Mouse (Mus musculus) kidney, adult 8-10 months (tissue): Measurements from ENCODE around the gene Proser1.
A peak's percentile ranks its signal among the peaks of the same experiment; 100 is the strongest.

Experiments
- DNase-seq, 2 experiments: peaks; one replicate each; pipeline ENCODE4 v3.0.0; 2022

Gene Proser1

DNA sequence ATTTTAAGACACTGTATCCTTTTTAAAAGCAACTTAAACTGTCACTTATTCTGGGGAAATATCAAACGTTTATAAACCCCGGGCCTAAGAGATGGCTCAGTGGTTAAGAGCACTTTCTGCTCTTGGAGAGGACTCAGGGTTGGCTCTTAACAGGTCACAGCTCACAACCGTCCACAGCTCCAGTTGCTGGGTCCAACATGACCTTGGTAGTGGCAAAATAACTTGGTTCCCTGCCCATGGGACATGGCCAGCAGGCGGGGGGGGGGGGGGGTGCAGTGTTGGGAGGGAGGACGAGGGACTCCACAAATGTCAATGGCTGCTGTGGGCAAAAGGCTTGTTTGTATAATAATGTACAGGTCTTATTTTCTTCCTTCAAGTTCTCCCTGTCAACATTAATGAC is 3.9 kb downstream of the Proser1 start:
- DNase-seq, result no peak

- peak; percentile 43 for DNase-seq
Measured at GRCm38 (mm10) chr3:53469650-53470049, 6.2 kb downstream of the Proser1 start.

DNA sequence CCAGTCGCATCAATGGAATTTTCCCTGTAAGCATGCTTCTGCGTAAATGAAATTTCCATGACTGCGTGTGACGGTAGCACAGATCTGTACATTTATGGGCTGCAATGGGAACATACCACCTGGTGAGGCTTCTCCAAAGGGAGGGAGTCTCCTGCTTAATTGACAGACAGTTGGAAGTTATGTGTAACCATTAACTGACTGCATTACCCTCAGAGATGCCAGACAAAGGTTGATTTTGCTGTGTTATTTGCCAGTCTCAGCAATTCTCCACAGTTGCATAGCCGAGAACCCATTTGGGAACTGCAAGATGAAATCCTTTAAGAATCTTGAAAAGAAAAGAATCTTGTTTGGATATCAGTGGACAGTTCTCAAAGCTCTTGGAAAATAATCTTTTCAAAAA is 8.6 kb downstream of the Proser1 start:
- peak in 1 of 2 experiments; percentile 42 for DNase-seq

DNA sequence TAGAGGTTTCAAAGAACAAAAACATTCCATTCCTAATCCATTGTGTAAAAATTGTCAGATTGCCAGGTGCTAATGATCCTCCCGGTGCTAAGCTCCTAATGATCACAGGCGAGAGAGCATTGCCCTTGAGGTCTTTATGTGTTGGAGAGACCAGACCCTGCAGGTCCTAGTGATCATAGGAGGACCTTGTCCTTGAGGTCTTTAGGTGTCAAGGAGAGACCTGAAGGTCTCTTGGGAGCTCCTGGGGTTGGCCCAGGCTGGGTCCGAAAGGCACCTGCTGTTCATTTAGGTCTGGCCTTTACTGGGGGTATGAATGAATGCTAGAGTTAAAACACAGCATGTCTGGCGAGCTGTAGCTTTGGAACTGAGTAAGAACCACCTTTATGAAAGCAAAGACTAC is 10.7 kb downstream of the Proser1 start:
- DNase-seq, result no peak

- peak in 1 of 2 experiments; percentile 60 for DNase-seq
Measured at GRCm38 (mm10) chr3:53475889-53476288, 12.4 kb downstream of the Proser1 start.

DNA sequence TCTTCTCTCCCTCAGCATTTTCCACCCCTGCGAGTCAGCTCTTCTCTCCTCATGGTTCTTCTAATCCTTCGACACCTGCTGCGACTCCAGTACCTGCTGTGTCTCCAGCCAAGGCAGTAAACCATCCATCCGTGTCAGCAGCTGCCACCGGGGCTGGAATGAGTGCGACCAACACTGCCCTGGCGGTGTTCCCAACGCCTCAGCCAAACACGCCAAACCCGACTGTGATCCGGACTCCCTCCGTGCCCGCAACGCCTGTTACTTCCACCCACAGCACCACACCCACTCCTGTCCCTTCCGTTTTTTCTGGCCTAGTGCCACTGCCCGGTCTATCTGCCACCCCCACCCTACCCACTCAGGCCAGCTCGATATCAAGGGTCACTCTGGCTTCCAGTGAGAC is 14.0 kb downstream of the Proser1 start:
- peak; percentile 82 to 83 for DNase-seq

DNA sequence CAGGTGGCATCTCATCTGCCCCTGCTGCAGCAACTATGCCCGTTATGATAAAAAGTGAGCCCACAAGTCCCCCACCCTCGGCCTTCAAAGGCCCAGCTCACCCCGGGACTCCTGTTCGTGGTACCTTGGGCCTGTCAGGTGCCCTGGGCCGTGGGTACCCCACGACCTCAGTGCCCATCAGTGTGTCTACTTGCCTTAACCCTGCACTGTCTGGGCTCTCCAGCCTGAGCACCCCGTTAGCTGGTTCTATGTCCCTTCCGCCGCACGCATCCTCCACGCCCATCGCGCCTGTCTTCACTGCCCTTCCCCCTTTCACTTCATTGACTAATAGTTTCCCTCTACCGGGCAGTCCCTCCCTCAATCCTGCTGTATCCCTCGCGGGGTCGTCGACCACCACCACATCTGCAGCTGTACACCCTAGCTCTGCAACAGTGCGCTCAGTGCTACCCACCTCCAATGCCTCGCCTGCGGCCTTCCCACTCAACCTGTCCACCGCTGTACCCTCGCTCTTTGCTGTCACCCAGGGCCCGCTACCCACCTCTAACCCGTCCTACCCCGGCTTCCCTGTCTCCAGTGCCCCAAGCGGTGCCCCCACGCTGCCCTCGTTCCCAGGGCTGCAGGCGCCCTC is 15.1 kb downstream of the Proser1 start:
- no peak for DNase-seq

DNA sequence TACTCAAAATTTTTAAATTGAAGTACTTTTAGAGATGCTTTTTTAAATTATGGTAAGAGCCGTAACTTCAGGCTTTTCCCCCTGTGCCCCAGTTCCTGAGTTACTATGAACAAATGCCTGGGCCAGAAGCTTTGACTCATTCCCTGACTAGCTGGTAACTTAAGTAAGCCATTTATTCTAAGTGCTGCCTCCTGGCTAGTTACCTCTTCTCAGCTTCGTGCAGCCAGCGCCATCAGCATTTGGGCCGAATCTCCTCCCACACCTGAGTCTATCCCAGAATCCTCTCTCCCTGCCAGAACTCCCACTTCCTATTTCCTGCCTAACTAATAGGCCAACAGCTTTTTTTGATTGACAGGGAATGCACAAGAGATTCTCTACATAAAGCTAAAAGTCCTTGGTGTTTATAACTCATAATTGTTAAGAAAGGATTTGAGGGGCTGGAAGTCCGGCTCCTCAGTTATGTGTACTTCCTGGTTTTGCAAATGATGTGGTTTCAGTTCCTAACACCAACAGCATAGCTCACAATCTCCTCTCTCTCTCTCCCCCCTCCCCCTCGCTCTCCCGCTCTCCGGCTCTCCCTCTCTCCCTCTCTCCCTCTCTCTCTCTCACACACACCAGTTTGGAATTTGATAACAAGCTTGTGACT is 20.1 kb downstream of the Proser1 start:
- no peak for DNase-seq

GRCm38 (mm10) chr3:53486561-53486960 is 23.1 kb downstream of the Proser1 start:
- no peak for DNase-seq

DNA sequence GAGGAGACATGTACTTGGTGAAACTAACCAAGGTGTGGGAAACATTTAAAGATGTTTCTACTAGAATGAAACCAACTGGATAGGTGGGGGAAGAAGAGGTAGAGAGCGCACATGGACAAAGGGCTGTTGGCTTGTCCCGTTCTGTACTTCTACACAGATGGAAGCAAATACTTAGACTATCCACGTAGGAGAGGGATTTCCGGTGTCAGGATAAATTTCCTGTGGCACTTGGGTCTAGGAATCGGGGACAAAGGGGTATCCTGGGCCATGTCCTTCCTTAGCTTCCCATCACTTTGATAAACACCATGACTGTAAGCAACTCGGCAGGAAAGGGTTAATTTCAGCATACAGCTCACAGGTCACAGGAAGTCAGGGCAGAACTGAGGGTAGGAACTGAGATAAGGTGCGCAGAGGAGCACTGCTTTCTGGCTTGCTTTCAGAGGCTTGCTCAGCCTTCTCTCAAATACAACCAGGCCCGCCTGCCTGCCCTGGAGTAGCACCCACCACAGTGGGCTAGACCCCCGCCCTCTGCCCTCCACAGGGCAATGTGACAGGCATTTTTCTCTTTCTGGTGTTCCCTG is 23.6 kb downstream of the Proser1 start:
- DNase-seq, result no peak

- no peak for DNase-seq
Measured at GRCm38 (mm10) chr3:53488353-53488752, 24.9 kb downstream of the Proser1 start, which contains the start of gene Stoml3. Gene Stoml3 (plus strand): TSS chr3:53488653.

DNA sequence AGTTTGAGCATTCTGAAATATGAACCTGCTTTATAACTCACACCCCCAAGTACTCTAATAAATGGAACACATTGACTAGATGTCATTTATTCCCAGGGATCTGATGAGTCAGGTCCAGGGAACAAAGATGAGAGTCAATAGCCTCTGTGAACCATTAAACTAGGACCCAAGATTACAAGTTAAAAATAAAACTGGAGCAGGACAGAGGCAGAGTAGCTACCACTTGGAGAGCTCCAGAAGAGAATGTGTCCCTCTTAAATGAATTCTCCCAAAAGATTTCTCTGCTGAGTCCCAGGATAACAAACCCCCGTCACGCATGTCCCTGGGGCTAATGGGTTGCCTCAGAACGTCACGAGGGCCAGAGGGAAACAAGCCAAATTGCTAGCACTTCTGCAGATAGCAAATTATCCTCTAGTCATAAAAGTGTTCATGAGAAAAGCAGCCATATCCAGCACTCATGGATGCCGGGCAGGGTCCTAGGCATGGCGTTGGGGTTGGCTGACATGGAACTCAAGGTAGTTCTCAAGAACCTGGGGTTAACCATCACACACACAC is 35.0 kb downstream of the Proser1 start:
- DNase-seq, result peak; percentile 40 to 55

- no peak for DNase-seq
Measured at GRCm38 (mm10) chr3:53502428-53502827, 39.0 kb downstream of the Proser1 start.

DNA sequence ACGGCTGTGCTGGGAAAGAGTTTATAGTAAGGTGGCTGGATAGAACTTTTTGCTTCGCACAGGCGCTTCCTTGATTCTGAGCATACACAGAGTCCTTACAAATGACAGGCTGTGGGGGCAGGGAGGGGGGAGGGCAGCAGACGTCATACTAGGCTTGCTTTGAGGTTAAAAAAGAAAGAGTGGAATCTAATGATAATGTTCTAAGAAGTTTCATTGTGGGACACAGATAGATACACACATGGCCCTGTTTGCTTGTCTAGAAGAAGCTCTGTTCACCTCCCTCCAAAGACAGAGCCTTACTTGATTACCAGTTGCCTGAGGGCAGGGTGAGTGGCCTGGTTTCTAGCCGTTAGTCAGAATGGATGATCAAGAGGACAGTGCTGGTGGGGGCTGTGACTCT is 49.6 kb downstream of the Proser1 start:
- DNase-seq, result no peak

GRCm38 (mm10) chr3:53514221-53515065 is 51.0 kb downstream of the Proser1 start:
- DNase-seq, result no peak

DNA sequence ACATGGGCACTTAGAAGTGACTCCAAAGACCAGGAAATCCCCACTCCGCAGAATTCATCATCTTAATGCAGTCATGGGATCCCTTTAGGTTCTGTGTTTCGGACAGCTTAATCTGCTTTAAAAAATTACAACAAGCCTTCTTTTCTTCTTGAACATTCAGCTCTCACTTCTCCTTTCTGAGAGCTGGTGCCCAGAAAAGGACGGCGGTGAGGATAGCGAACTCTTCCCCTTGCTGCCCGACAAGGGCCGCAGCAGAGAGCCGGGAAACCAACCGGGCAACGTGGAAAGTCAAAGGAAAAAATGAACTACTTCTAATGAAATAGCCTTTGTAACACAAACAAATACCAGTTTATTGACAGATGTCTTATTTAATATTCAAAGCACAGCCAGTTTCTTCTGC is 59.3 kb downstream of the Proser1 start:
- DNase-seq, result no peak

DNA sequence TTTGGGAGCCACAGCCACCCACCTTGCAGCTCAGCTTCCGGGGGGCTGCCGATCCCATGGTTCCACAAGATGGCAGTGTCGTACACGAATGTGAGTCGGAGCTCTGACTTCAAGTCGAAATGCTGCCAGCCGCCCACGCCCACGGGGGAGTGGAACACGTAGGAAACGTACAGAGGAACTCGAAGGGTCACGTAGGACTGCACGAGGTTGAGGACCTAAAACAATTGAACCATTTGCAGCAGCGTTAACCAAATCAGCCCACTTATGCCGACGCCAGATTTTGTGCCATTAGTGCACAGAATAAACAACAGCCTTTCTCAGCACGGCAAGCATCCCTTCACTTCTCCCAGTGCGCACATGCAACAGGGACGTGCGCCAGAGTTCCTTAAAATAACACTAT is 62.3 kb downstream of the Proser1 start:
- peak; percentile 28 to 61 for DNase-seq

DNA sequence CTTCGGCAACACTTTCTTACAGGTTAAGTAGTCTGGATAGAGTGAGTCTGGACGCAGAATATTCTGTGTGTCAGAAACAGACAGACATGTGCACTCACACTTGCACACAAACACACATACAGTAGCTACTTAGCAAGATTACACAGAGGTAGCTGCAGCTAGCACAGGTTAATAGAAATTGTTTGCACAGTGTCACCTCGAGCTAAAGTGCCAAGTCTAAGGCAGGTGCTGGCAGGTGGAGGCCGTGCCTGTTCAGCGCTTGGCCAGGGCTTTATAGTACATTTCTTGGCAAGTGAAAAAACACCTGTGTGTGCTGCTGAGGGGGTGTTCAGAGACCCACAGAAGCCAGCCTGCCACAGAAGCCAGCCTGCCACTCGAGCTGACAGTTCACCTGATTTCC is 66.8 kb downstream of the Proser1 start:
- no peak for DNase-seq
